Mouse (Mus musculus) adrenal gland, postnatal 25 days (tissue): Measurements from ENCODE around the gene Dusp28. TPM values are rescaled to one million over a fixed set of nuclear protein-coding genes. Genes with fewer than 3 reads are reported as not detected.

Experiments used
- DNase-seq: peaks from one replicate; pipeline ENCODE4 v3.0.0; 2021; ENCODE audit warnings: mixed read lengths
- total RNA-seq: library from RNA; stranded (reverse); gene quantifications from 2 replicates; pipeline ENCODE4 v1.2.3, GENCODE M21; 2021

Dusp28 gene
- total RNA-seq, 1 experiment from 2014 or later: 15.2 TPM

DNA sequence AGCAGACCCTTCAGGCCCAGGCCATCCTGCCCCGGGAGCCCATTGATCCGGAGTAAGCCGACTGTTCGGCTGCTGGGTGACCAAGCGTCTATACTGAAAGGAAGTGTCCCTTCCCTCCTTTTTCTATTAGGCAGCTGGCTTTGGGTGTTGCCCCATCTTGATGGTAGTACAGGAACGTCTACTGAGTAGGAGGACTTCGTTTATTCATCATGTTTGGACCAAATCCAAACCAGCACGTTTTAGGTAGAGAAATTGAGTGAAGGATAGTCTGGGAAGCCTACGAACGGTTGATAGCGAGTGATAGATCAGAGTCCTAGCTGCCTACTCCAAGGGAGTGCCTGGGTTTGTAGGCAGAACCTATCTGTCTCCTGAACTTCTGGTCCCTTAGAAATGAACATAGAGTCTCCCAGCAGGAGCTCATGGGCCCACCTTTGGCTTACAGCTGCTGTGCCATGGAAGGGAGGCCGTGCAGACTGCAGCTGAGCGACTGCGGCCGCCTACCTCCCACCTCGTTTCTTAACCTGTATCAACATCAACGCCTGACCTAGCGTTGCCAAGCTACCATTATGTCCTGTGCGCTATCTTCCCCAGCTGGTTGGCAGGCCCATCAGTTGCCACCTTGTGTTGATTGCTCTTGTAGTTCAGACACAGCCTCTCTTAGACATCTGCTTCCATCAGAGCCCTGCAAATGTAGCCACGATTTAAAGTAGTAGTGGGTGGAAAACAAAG lies 1.0 kb downstream of the Dusp28 start:
- no peak for DNase-seq

DNA sequence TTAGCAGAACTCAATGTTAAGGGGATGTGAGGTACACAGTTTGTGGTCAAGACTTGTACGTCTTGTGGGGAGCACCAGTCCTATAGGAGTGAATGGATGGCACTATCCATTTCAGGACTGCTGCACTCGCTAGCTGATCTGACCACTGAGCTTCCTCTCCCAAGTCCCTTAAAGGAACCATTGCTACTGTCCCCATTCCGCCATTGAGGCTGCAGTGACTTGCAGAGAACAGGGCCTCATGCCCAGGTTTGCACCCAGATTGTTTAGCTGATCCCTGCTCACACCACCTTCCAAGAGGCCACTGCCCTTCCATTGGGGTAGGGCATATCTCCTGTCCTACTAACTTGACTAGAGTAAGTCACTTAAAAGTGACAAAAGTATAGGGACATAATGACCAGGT lies 1.9 kb downstream of the Dusp28 start:
- DNase-seq: no peak

DNA sequence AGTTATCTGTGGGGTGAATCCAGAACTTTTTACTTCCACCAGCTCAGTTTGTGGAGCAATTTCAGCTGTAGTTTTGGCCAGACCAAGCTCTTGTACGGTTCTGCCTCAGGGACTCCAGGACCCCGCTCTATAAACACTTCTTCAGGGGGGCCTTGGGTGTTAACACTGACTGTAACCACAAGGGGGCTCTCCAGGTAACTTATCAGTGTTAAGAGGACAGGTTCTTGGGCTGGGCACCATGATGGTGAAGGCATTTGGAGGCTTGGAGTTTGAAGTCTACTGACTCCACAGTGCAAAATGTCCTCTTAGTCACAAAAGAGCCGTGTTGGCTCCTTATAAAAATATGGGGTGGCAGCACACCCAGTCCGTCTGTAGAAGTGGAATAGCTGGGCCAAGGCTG lies 2.3 kb downstream of the Dusp28 start:
- DNase-seq: no peak

DNA sequence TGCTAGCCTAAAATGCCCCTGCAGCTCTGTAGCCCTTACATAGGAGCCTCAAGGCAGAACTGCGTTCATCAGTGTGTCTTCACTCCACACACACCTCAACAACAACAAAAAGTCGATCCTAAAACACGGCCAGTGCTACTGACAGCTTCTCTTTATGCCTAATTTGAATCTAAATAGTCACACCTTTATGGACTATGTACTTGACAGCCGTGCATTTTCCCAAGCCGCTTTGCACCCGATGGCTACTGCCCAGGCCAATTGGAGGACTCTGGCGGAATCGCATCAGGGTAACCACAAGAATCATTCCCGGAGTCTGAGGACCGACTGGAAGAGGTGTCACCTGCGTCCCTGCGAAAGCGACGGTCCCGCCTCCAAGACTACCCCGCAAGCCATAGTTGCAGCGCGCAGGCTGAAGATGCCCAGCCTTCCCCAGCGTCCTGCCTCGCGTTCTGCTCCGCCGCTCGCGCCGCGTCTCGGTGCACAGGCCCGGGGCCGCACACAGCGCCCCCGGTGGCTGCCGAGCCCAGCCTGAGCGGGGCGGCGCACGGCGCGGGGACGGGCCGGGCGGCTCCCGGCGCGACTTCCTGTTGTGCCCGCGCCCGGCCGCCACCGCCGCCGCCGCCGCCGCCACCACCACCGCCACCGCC lies 3.6 kb downstream of the Dusp28 start, which contains the start of gene Rnpepl1:
Gene Rnpepl1, plus strand, starts transcription at position 545 of the 647 bp plus-strand sequence.
- peak; percentile 83 for DNase-seq

DNA sequence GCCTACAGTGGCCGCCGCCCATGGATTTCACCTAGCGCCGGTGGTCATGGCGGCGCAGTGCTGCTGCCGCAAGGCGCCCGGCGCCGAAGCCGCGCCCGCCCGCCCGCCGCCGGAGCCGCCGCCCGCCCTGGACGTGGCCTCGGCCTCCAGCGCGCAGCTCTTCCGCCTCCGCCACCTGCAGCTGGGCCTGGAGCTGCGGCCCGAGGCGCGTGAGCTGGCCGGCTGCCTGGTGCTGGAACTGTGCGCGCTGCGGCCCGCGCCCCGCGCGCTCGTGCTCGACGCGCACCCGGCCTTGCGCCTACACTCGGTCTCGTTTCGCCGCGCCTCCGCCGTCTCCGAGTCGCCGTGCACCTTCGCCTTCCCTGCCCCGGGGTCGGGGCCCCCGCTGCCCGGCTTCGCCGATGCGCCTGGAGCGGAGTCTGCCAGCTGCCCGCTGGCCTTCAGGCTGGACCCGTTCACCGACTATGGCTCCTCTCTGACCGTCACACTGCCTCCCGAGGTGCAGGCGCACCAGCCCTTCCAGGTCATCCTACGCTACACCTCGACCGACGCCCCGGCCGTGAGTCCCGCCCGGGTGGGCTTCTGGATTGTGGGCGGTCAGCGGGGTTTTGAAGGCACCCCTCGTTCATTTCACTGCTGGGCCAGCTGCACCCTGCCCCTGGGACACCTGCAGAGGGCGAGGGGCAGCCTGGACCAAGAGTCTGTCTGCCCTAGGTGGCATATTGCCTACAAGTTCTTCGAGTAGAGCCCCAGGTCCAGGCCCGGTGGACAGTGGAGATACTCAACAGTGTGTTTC lies 4.3 kb downstream of the Dusp28 start:
- DNase-seq: peak; percentile 73

DNA sequence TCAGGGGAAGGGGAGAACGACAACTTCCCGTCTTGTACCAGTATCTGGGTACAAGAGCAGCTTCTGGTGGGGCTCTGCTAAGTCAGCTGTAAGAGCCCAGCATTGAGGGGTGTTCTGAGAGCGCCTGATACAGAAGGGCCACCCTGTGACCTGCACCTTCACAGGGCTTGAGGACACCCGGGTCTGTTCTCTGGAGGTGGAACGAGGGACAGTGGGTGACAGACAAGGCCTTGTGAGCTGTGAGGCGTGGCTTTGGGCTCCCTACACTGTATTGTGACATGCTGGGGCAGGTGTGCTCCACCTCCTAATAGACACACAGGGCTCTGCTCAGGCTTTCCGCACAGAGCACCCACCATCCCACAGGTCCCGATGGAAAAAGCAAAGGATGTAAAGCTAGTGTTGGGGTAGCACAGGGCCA lies 4.9 kb downstream of the Dusp28 start:
- DNase-seq: no peak

DNA sequence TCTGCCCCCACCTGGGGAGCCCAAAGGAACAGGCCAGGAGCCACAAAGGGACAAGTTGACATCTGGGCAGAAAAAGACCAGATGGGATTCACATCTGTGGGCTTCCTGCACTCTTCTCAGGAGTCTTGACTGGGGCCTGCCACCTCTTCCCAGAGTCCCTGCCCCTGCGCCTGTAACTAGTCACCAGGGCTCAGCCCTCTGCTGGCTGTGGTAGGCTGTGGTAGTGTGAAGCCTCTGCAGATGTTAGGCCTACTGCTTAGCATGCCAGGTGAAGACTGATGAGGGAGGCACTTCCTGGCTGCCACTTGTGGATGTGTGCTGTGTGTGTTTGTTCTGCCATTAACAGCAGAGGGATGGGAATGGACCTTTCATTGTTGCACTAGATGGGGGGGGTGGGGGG lies 5.5 kb downstream of the Dusp28 start:
- no peak for DNase-seq

DNA sequence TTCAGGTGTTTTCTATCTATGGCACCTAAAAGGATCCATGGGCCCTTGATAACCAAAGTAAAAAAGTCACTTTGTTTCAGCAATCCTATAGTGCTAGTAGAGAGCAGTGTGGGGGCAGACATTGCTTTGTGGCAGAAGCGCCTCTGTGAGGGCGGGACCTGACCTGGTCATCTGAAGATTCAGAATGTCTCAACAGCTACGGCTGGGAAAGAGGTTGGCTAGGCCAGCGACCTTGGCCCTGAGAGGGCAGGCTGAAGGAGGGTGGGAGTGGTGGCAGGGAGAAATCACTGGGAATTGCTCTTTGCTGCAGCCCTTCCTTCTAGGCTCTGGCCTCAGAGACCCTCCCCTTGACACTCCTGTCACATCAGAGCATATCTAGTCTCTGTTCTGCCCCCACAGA lies 7.5 kb downstream of the Dusp28 start:
- DNase-seq: no peak

DNA sequence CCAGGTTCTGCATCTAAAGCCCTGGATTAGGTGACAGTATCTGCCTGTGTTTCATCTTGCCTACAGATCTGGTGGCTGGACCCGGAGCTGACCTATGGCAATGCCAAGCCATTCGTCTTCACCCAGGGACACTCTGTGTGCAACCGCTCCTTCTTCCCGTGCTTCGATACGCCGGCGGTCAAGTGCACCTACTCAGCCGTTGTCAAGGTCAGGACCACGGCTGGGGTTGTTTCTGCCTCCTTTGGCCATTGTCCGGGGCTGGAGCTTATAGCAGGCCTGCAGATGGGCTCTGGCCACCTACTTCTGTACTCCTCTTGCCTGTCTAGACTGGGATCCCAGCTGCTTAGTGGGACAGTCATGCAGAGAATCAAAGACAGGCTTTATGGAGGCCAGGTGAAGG lies 8.2 kb downstream of the Dusp28 start:
- DNase-seq: no peak

DNA sequence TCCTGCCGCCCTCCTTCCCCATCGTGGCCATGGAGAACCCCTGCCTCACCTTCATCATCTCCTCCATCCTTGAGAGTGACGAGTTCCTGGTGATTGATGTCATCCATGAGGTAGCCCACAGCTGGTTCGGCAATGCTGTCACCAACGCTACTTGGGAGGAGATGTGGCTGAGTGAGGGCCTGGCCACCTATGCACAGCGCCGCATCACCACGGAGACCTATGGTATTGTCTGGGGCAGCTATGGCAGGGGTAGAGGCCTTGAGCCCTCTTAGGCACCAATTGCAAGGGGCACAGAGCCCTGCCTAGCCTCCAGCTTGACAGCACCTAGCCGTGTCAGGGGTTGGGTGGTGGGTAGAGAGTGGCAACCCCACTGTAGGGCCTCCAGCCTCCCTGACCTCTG lies 9.9 kb downstream of the Dusp28 start:
- no peak for DNase-seq

DNA sequence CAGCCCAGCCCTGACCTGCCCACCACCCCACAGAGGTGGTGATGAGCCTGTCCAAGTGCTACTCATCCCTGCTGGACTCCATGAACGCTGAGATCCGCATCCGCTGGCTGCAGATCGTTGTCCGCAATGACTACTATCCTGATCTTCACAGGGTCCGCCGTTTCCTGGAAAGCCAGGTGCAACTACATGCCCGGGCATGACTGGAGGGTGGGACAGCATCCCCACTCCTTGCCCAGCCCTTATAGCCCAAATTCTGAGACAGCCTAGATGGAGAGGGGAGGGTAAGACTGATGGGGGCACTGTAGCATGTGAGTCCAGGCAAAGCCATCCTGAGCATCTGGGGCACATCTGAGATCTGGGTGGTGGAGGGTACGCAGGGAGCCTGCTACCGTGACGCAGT lies 12.4 kb downstream of the Dusp28 start:
- DNase-seq: no peak

DNA sequence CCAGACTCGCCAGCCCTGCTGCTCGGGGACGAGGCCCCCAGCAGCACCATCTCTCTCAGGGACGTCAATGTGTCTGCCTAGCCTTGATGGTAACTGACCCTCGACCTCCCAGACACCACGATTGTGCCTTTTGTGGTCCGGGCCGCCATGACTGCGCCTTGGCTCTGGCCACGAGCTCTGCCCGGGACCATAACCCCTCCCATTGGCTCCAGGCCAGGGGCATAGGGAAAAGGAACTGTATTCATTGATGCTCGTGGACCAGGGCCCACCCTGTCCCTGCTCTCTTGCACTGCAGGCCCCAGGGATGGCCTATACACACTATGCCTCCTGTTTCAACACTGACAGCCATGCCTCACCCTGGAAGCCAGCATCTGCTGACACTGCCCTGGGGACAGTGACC lies 13.0 kb downstream of the Dusp28 start:
- no peak for DNase-seq

DNA sequence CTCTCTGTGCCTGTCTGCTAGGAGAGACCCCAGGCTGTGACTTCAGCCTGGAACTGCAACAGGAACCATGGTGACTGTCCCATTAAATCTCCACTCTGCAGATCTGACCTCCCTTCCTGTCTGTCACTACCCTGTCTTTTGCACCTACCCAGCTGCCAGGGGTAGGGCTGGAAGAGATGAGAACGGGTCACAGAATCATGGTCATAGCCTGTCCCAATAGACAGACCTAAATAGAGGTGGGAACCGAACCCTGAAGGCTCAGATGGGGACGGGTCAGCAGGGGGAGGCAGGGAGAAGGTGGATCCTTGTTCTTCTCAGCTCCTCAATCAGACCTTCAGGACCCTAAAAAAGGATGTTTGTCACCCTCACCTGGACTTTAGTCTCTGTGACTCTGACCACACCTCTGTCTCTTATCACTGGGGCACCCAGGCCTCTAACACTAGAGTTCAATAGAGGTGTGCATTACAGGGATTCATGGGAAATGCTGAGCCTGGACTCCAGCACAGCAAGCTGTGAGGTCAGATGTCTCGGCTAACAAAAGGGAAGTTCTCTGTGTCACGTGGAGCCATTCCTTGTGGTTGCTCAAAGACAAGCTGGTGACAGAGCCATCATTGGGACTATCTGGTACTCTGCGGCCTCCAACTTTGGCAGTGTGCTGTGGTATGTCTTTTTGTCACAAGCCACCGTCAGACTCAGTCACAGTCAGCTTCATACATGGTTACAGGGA lies 13.9 kb downstream of the Dusp28 start:
- no peak for DNase-seq

DNA sequence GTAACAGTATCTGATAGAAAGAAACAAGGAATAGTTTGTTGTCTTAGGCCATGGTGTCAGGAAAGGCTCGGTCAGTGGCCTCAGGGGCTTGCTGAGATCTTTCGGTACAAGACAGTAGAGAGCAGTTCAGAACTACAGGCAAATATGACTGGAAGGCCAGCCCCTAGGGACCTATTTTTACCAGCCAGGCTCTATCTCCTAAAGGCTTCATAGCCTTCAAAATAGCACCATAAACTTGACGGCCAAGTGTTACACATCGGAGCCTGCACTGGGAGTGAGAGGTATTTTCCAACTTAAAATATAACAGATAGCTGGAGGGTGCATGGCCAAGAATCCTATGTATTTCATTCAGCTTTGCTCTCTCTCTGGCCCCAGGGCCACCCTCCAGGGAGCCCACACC lies 14.7 kb downstream of the Dusp28 start:
- no peak for DNase-seq

DNA sequence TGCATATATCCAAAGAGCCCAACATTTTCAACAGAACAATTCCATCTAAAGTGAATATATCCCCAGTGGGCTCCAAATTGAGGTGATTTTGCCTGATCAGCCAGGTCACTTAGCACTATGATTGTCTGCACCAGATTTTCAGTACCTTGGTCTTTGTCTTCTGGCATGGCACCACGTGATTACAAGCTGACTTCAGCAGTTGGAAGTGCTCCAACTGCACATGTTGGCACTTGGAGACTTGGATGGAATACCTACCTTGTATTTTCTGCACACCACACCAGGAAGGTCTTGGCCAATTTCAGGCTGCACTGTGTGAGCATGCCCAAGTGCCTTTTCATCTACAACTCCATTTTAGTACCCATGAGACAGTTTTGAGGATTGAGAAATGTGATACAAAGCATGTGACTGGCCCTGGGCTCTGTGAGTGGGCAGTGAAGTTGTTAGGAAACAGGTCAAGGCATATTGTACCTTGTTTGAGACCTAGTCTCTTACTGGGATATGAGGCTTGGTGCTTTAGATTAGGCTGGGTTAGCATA lies 23.5 kb downstream of the Dusp28 start:
- DNase-seq: no peak

DNA sequence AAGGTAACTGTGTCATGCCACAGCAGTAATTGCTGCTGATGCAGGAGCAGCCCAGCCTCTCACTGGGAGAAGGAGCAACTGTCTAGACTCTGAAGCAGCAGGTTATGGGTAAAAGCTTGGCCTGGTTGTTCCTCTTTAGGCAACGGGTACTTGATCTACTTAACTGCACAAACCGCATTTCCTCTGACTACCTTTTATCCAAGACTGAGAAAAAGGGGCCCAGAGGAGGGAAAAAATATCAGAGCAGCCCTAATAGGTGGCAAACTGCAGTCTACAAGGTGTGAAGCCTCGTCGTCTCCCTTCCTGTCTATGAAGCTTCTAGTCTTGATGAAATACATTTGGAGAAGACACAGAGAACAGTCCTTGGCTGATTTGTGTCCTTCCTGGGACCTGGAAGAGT lies 26.8 kb downstream of the Dusp28 start:
- no peak for DNase-seq

DNA sequence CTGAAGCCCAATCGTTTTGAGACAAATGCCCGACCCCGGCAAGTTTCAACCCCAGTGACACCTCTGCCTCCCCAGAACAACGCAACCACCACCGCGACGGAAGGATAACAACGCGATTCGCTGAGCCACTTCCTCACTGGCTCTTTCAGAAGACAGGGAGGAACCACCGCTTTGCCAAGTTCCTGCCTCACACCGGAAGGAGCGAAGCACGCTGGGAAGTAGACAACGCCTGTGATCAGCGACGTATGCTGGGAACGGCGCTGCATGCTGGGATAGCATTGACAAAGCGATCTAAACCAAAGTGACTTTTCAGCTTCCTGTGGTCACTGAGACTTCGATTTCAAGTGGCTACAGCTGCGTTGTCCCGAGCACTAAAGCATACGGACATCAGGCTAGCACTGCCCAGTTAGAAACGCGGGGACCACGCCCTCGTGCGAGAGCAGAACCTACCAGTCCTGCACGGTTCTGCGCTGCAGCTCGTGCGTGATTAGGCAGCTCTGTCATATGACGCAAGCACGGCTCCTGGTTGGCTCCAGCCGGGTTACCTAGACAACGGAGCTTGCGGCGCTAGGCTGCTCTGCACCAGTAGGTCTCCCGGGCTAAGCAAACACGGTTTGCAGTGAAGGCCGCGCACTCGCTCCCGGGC lies 27.5 kb downstream of the Dusp28 start, which contains the start of gene Capn10:
Gene Capn10, plus strand, starts transcription at position 195 of the 646 bp plus-strand sequence.
- DNase-seq: peak; percentile 89

DNA sequence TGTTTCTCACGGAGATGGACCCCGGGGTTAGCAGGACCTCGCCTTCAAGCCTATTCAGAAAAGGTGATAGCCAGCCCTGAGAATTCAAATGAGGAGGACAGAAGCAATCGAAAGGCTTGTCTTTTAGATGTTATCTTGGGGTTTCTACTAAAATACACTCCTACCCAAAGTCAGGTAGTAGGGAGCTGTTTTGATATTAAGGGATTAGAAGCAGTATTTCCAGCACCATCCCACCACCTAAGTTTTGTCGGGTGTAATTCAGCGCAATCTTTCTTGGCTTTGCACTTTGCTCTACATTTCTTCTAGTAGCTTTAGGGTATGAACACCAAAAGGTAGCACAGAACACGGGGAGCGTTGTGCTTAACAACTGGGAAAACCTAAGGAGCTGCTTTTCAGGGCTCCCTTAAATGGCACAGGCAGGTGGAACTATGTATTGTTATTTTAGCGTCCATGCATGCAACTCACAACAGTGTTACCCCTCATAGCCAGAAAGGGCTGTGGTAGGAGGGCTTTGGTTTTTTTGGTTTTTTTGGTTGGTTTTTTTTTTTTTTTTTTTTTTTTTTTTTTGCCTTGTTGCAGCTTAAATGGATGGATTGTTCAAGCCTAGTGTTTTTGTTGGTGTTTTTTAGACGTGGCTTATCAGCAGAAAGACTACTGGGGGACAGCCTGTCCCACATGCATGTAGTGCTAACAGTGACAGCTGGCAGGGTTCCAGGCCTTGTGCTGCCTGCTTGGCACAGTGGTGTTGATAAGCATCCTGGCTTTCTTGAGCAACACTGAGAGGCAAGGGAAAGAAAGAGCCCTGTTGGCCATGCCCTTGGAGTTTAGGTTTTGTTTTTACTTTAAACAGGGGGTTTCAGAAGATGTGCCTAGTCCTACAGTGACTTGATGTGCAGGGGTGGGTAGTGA lies 28.5 kb downstream of the Dusp28 start:
- peak; percentile 71 for DNase-seq

DNA sequence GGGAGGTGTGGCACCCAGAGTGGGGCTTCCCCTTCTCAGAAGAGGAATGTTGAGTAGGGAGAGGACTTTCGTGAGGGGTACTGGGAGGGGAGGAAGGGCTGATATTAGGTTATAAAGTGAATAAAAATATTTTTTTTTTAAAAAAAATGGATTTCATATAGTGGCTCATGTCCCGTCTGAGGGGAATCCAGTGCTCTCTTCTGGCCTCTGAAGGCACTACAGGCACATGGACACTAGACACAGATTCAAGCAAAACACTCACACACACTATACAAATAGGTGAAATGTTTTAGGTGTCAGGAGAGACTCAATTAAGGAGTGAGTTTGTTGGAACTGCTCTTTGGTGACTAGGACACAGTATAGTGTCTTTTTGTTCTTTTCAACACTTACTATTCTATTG lies 29.2 kb downstream of the Dusp28 start:
- DNase-seq: no peak

DNA sequence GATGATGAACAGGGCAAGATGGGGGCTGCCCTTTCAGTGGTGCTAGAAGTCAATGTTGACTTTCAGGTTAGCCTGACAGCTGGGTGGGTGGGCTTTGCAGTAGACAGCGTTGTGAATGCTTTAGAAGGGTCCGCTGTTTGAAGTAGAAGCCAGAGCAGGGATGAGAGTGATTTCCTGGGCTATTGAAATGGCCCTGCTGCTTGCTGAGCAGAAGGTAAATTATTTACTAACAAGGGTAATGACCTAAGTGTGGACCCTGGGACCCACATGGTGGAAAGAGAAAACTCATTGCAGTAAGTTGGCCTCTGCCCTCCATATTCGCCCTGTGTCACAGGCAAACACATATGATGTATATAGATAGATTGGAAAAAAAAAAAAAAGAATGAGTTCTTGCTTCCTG lies 29.7 kb downstream of the Dusp28 start:
- DNase-seq: no peak

DNA sequence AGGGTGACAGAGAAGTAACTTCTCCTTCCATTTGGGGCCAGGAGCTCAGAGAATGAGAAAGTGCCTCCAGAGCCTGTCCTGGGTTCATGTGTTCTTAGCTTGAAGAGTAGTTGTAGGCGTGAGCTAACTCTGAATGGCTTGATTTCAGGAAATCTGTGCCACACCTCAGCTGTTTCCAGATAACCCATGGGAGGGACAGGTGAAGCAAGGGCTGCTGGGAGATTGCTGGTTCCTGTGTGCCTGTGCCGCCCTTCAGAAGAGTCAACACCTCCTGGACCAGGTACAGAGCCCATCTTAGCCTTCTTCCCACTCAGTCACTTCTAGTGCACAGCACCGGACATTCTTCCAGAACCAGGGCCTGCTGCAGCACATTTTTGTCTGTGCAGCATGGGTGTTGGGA lies 31.0 kb downstream of the Dusp28 start:
- DNase-seq: no peak
